Mouse (Mus musculus) hindbrain, embryonic 14.5 days (tissue): ENCODE measurements around the gene Ticrr. TPM values are rescaled to one million over a fixed set of nuclear protein-coding genes. Genes with fewer than 3 reads are reported as not detected.

ENCODE experiments used
- ATAC-seq: fragments of 200-750 bp; cut with Nextera tagmentation; 2 replicates; pipeline ENCODE4 v1.8.0; 2017; ENCODE audit warnings: moderate number of reproducible peaks, mild to moderate bottlenecking, moderate TSS enrichment, moderate library complexity; ENCODE audit not compliant: low FRiP score
- DNase-seq: peaks from one replicate; pipeline ENCODE4 v3.0.0-alpha.2; 2015; ENCODE audit warnings: low spot score
- H3K27ac ChIP-seq: fragments of 300-500 bp; sonication (generic); 2 replicates; pipeline ENCODE4 v1.5.1; 2014; ENCODE audit warnings: mild to moderate bottlenecking, moderate library complexity
- H3K27me3 ChIP-seq: fragments of 300-500 bp; sonication (generic); 2 replicates; pipeline ENCODE4 v1.6.1; 2014; ENCODE audit warnings: mild to moderate bottlenecking, low read length, mixed read lengths; ENCODE audit not compliant: control insufficient read depth, insufficient read depth
- H3K36me3 ChIP-seq: fragments of 300-500 bp; sonication (generic); replicated peaks from 2 replicates; pipeline ENCODE4 v1.6.1; 2014; ENCODE audit not compliant: control insufficient read depth, insufficient read depth
- H3K4me1 ChIP-seq: fragments of 300-500 bp; sonication (generic); replicated peaks from 2 replicates; pipeline ENCODE4 v1.6.1; 2014; ENCODE audit warnings: antibody characterized with exemption, low read length, mixed read lengths; ENCODE audit not compliant: control insufficient read depth, insufficient read depth
- H3K4me2 ChIP-seq: fragments of 300-500 bp; sonication (generic); replicated peaks from 2 replicates; pipeline ENCODE4 v1.6.1; 2014; ENCODE audit warnings: mild to moderate bottlenecking, moderate library complexity
- H3K4me3 ChIP-seq: fragments of 300-500 bp; sonication (generic); replicated peaks from 2 replicates; pipeline ENCODE4 v1.5.1; 2014; ENCODE audit warnings: mild to moderate bottlenecking, low read length
- H3K9ac ChIP-seq: fragments of 300-500 bp; sonication (generic); 2 replicates; pipeline ENCODE4 v1.6.1; 2014
- H3K9me3 ChIP-seq: fragments of 300-500 bp; sonication (generic); 2 replicates; pipeline ENCODE4 v1.6.1; 2016; ENCODE audit warnings: low read length; ENCODE audit not compliant: control insufficient read depth
- WGBS: fragments of 180-500 bp; shearing (Covaris S2); extraction: QIAGEN DNeasy Blood & Tissue Kit; methylation state at CpG from one replicate; pipeline ENCODE4 v1.1.7; 2014; 5-methylcytosine and 5-hydroxymethylcytosine counted together
- polyA plus RNA-seq: library from polyadenylated mRNA; unstranded; fragments of >200 nt; fragmentation: Nextera tagmentation; extraction: Ambion mirVana; gene quantifications from 2 replicates; pipeline ENCODE4 v1.2.1, GENCODE M21; 2014

Gene Ticrr
- 1.8 and 2.8 TPM in 2 replicates for polyA plus RNA-seq

- peak within 1 kb of the TSS; percentile 86 for H3K4me2 ChIP-seq
- ATAC-seq: peak; percentile 100
- H3K9me3 ChIP-seq: no peaks in the 10 kb centered on the region
- H3K4me1 ChIP-seq: peaks cover 10% of the 10 kb centered on the region
- under 1% methylated on average over 39 of the region's 39 CpGs for WGBS
- no peak within 1 kb of the TSS for H3K27ac ChIP-seq
- H3K27me3 ChIP-seq: no peaks in the 10 kb centered on the region
- peak within 1 kb of the TSS; percentile 87 for H3K4me3 ChIP-seq
- H3K9ac ChIP-seq: peak within 1 kb of the TSS; percentile 53
- DNase-seq: peak; percentile 95
- H3K36me3 ChIP-seq: no peaks in the 10 kb centered on the region
Measured at GRCm38 (mm10) chr7:79659578-79660290, at the start of gene Ticrr. Gene Ticrr, plus strand, starts transcription at chr7:79660196.

GRCm38 (mm10) chr7:79611901-79612300 lies 48.1 kb upstream of the Ticrr start:
- no peak for DNase-seq
- Histone ChIP-seq H3K27ac (0 out of 2 replicates have a peak overlapping the region, but pooled peaks have one; percentile 21), H3K27me3 (peaks cover 20% of the 10 kb centered on the region), H3K9ac (no peak overlapping the region), H3K4me2 (no peak overlapping the region), H3K9me3 (no peaks in the 10 kb centered on the region), H3K4me3 (no peak overlapping the region), H3K4me1 (peaks cover 6% of the 10 kb centered on the region; the same call in 1 of the 2 replicates), H3K36me3 (no peaks in the 10 kb centered on the region)
- WGBS: 55% methylated on average over 9 of the region's 9 CpGs
- no peak for ATAC-seq

- no peak for DNase-seq
- Histone ChIP-seq H3K4me3 (no peak overlapping the region), H3K27me3 (peaks cover 29% of the 10 kb centered on the region), H3K36me3 (no peaks in the 10 kb centered on the region), H3K9me3 (no peaks in the 10 kb centered on the region), H3K27ac (no peak overlapping the region), H3K4me2 (no peak overlapping the region), H3K9ac (no peak overlapping the region), H3K4me1 (peaks cover 10% of the 10 kb centered on the region; the same call in 1 of the 2 replicates)
- ATAC-seq: no peak; the same call in 1 of the 2 replicates
- WGBS: 14% methylated on average over 6 of the region's 6 CpGs
Measured at GRCm38 (mm10) chr7:79612783-79613182, 47.2 kb upstream of the Ticrr start.

- Histone ChIP-seq H3K36me3 (no peaks in the 10 kb centered on the region), H3K9me3 (no peaks in the 10 kb centered on the region), H3K9ac (no peak overlapping the region), H3K4me3 (no peak overlapping the region), H3K27ac (no peak overlapping the region), H3K27me3 (peaks cover 34% of the 10 kb centered on the region), H3K4me1 (peaks cover 10% of the 10 kb centered on the region; the same call in 1 of the 2 replicates), H3K4me2 (no peak overlapping the region)
- no peak for ATAC-seq
- WGBS: 66% methylated on average over 11 of the region's 11 CpGs
- no peak for DNase-seq
Measured at GRCm38 (mm10) chr7:79613314-79613713, 46.7 kb upstream of the Ticrr start.

- no peak overlapping the region for H3K9ac ChIP-seq
- DNase-seq (no peak), ATAC-seq (no peak)
- H3K4me2 ChIP-seq: no peak overlapping the region
- H3K9me3 ChIP-seq: no peaks in the 10 kb centered on the region
- H3K4me3 ChIP-seq: no peak overlapping the region
- 85% methylated on average over 4 of the region's 4 CpGs for WGBS
- H3K4me1 ChIP-seq: 0 out of 2 replicates have a peak, but pooled peaks cover 4% of the 10 kb centered on the region
- H3K27ac ChIP-seq: no peak overlapping the region
- H3K27me3 ChIP-seq: peaks cover 39% of the 10 kb centered on the region
- no peaks in the 10 kb centered on the region for H3K36me3 ChIP-seq
Measured at GRCm38 (mm10) chr7:79615008-79615407, 45.0 kb upstream of the Ticrr start.

GRCm38 (mm10) chr7:79615941-79616340 lies 44.1 kb upstream of the Ticrr start:
- H3K27me3 ChIP-seq: peaks cover 39% of the 10 kb centered on the region

GRCm38 (mm10) chr7:79617418-79617817 lies 42.6 kb upstream of the Ticrr start, which contains the start of gene Rhcg:
Gene Rhcg, minus strand, starts transcription at chr7:79617657.
- 10% methylated on average over 33 of the region's 33 CpGs for WGBS
- Histone ChIP-seq H3K9me3 (no peaks in the 10 kb centered on the region), H3K27ac (no peak within 1 kb of the TSS), H3K9ac (no peak within 1 kb of the TSS), H3K4me2 (peak within 1 kb of the TSS; percentile 36), H3K4me1 (0 out of 2 replicates have a peak, but pooled peaks cover 4% of the 10 kb centered on the region), H3K27me3 (peaks cover 39% of the 10 kb centered on the region), H3K36me3 (no peaks in the 10 kb centered on the region), H3K4me3 (peak within 1 kb of the TSS; percentile 15; the same call in 1 of the 2 replicates)
- ATAC-seq (no peak), DNase-seq (no peak)

More at GRCm38 (mm10) chr7:79615941-79616340, 44.1 kb upstream of the Ticrr start:
- Histone ChIP-seq H3K27ac (no peak overlapping the region), H3K9me3 (no peaks in the 10 kb centered on the region), H3K4me3 (no peak overlapping the region), H3K4me1 (0 out of 2 replicates have a peak, but pooled peaks cover 4% of the 10 kb centered on the region), H3K4me2 (no peak overlapping the region), H3K36me3 (no peaks in the 10 kb centered on the region), H3K9ac (no peak overlapping the region)
- no peak for ATAC-seq
- 52% methylated on average over 1 of the region's 1 CpGs for WGBS
- DNase-seq: no peak

GRCm38 (mm10) chr7:79619493-79619892 lies 40.5 kb upstream of the Ticrr start:
- Histone ChIP-seq H3K4me2 (no peak overlapping the region), H3K4me3 (no peak overlapping the region), H3K9ac (no peak overlapping the region), H3K36me3 (no peaks in the 10 kb centered on the region), H3K4me1 (0 out of 2 replicates have a peak, but pooled peaks cover 4% of the 10 kb centered on the region), H3K9me3 (no peaks in the 10 kb centered on the region), H3K27me3 (peaks cover 39% of the 10 kb centered on the region), H3K27ac (no peak overlapping the region)
- ATAC-seq (no peak), DNase-seq (no peak)
- 76% methylated on average over 4 of the region's 4 CpGs for WGBS

- no peak overlapping the region for H3K4me3 ChIP-seq
- no peaks in the 10 kb centered on the region for H3K4me1 ChIP-seq
- no peak overlapping the region for H3K4me2 ChIP-seq
- ATAC-seq: no peak
- WGBS: 64% methylated on average over 8 of the region's 8 CpGs
- no peaks in the 10 kb centered on the region for H3K36me3 ChIP-seq
- peaks cover 7% of the 10 kb centered on the region for H3K27me3 ChIP-seq
- no peak overlapping the region for H3K27ac ChIP-seq
- DNase-seq: no peak
- no peak overlapping the region for H3K9ac ChIP-seq
- no peaks in the 10 kb centered on the region for H3K9me3 ChIP-seq
Measured at GRCm38 (mm10) chr7:79623086-79623485, 36.9 kb upstream of the Ticrr start.
